Mouse (Mus musculus) liver, embryonic 12.5 days (tissue): ENCODE measurements around the gene Ankdd1a. TPM values are rescaled to one million over a fixed set of nuclear protein-coding genes. Genes with fewer than 3 reads are reported as not detected.

Source experiments
- ATAC-seq: fragments of 200-750 bp; cut with Nextera tagmentation; 2 replicates; pipeline ENCODE4 v1.8.0; 2017; ENCODE audit warnings: moderate number of reproducible peaks, mild to moderate bottlenecking, moderate library complexity
- H3K27ac ChIP-seq: fragments of 300-500 bp; sonication (generic); 2 replicates; pipeline ENCODE4 v1.5.1; 2016; ENCODE audit warnings: mild to moderate bottlenecking
- H3K27me3 ChIP-seq: fragments of 300-500 bp; sonication (generic); replicated peaks from 2 replicates; pipeline ENCODE4 v1.6.1; 2016; ENCODE audit warnings: mild to moderate bottlenecking, moderate library complexity
- H3K36me3 ChIP-seq: fragments of 300-500 bp; sonication (generic); 2 replicates; pipeline ENCODE4 v1.6.1; 2016; ENCODE audit warnings: mild to moderate bottlenecking, moderate library complexity
- H3K4me1 ChIP-seq: fragments of 300-500 bp; sonication (generic); 2 replicates; pipeline ENCODE4 v1.6.1; 2016
- H3K4me2 ChIP-seq: fragments of 300-500 bp; sonication (generic); 2 replicates; pipeline ENCODE4 v1.6.1; 2016; ENCODE audit warnings: mild to moderate bottlenecking, moderate library complexity
- H3K4me3 ChIP-seq: fragments of 300-500 bp; sonication (generic); 2 replicates; pipeline ENCODE4 v1.5.1; 2016; ENCODE audit warnings: mild to moderate bottlenecking, moderate library complexity
- H3K9ac ChIP-seq: fragments of 300-500 bp; sonication (generic); 2 replicates; pipeline ENCODE4 v1.6.1; 2016; ENCODE audit warnings: mild to moderate bottlenecking, moderate library complexity
- H3K9me3 ChIP-seq: fragments of 300-500 bp; sonication (generic); replicated peaks from 2 replicates; pipeline ENCODE4 v1.6.1; 2016; ENCODE audit warnings: mild to moderate bottlenecking, moderate library complexity
- WGBS: fragments of 180-500 bp; shearing (Covaris S2); methylation state at CpG from one replicate; pipeline ENCODE4 v1.1.7; 2016; ENCODE audit not compliant: insufficient replicate concordance; 5-methylcytosine and 5-hydroxymethylcytosine counted together
- polyA plus RNA-seq: library from polyadenylated mRNA; unstranded; fragments of >200 nt; fragmentation: Nextera tagmentation; extraction: Ambion mirVana; gene quantifications from 2 replicates; pipeline ENCODE4 v1.2.1, GENCODE M21; 2016

Gene Ankdd1a
- polyA plus RNA-seq, 1 experiment from 2014 or later: not detected

DNA sequence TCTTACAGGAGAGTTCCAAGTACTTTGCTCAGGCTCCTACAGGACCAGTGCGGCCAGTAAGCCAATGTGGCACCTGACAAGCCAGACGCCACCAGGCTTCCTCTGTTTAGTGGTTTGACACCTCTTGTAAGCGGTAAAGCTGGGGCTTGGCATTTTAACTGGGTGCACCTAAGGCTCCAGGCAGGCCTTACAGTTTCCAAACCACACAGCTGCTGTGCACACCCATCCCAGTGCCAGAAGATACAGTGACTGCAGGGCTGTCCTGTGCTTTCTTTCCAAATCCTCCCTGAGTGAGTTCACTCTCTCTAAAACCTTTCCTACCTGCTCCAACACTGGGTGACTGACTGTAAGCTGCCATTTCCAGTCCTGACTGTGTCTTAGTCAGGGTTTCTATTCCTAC lies 28.5 kb downstream of the Ankdd1a start:
- no peak overlapping the region for H3K9ac ChIP-seq
- WGBS: 74% methylated on average over 3 of the region's 3 CpGs
- 0 out of 2 replicates have a peak, but pooled peaks cover 7% of the 10 kb centered on the region for H3K36me3 ChIP-seq
- no peak overlapping the region for H3K4me2 ChIP-seq
- 0 out of 2 replicates have a peak, but pooled peaks cover 3% of the 10 kb centered on the region for H3K27me3 ChIP-seq
- no peak overlapping the region for H3K4me3 ChIP-seq
- no peaks in the 10 kb centered on the region for H3K9me3 ChIP-seq
- ATAC-seq: no peak
- peaks cover 3% of the 10 kb centered on the region; the same call in 1 of the 2 replicates for H3K4me1 ChIP-seq
- no peak overlapping the region for H3K27ac ChIP-seq

DNA sequence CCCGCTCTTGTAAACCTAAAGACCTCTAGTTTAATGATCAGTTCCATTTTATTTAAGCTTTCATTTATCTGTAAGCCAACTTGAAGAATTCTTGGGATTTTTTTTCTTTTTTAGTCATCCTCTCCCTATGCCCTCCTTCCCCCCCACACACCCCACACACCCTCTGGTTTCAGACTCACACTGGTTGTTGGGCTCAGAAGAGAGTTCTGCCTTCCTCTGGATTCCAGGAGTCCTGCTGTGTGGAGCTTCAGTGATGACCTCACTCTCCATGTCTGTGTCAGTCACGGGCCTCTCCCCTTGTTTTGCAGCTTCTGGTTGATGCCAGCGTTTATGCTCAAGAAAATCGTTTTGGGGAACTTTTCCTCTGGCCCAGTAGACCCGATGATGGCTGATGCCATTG lies 39.9 kb downstream of the Ankdd1a start:
- 67% methylated on average over 5 of the region's 5 CpGs for WGBS
- no peak overlapping the region for H3K4me2 ChIP-seq
- ATAC-seq: no peak
- H3K36me3 ChIP-seq: peaks cover 54% of the 10 kb centered on the region
- H3K4me1 ChIP-seq: no peaks in the 10 kb centered on the region
- no peak overlapping the region for H3K9ac ChIP-seq
- no peaks in the 10 kb centered on the region for H3K27me3 ChIP-seq
- no peak overlapping the region for H3K27ac ChIP-seq
- H3K9me3 ChIP-seq: no peaks in the 10 kb centered on the region
- no peak overlapping the region for H3K4me3 ChIP-seq

DNA sequence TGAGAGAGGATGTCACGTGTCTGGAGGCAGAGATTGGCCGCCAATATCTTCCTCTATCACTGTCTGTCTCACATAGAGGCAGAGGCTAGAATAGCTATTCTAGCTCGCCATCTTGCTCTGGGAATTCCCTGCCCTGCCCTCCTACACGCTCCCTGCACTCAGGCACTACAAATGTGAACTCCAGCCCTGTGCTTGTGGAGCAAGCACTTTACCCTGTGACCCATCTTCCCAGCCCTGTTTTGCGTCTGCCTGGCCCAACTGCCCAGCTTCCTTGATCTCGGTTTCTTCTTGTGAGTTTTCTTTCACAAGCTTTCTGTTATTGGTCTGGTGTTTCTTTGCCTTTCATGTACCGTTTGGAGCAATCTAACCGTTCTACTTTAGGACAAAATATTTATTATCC lies 40.8 kb downstream of the Ankdd1a start:
- Histone ChIP-seq H3K27me3 (no peaks in the 10 kb centered on the region), H3K9ac (no peak overlapping the region), H3K36me3 (peaks cover 45% of the 10 kb centered on the region), H3K4me3 (no peak overlapping the region), H3K4me2 (no peak overlapping the region), H3K27ac (no peak overlapping the region), H3K4me1 (no peaks in the 10 kb centered on the region), H3K9me3 (no peaks in the 10 kb centered on the region)
- no peak for ATAC-seq
- WGBS: 75% methylated on average over 8 of the region's 8 CpGs

DNA sequence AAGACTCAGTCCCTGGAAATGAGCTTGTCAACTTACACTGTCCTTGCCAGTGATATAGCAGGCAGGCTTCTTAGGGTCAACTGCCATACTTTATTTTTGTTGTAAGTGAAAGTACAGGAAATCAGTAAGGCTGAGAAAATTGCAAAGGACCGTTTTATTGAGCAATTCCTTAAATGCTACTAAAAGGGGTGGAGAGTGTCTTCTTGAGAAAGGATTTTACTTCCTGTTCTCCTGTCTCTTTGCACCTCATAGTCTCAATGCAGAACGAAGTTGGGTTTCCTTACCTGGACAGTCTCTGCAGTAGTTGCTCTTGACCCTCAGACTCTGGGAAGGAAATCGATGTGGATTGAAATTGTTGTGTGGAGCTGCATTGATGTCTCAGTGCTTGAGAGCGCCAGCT lies 47.2 kb downstream of the Ankdd1a start:
- Histone ChIP-seq H3K4me2 (no peak overlapping the region), H3K27me3 (no peaks in the 10 kb centered on the region), H3K27ac (no peak overlapping the region), H3K4me3 (no peak overlapping the region), H3K9ac (no peak overlapping the region), H3K4me1 (0 out of 2 replicates have a peak, but pooled peaks cover 7% of the 10 kb centered on the region), H3K9me3 (no peaks in the 10 kb centered on the region), H3K36me3 (peaks cover 16% of the 10 kb centered on the region)
- ATAC-seq: no peak
- WGBS: 81% methylated on average over 4 of the region's 4 CpGs

DNA sequence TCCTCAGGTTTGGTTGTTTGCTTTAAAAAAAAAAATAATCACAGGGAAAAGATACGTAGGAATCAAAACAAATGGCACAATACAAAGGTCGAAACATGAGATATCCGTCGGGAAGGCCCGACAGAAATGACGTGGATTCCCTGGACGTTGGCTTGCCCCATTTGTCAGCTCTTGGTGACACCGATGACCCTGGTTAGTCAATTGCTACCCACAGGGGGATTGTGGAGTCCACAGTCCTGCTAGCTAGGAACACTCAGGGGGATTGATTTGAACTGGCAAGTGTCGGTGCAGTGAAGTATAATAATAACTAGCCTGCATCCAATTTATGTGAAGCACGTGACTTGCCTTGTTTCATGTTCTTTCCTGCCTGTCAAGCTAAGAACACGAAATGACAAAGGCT lies 52.3 kb downstream of the Ankdd1a start:
- no peak overlapping the region for H3K9ac ChIP-seq
- 69% methylated on average over 11 of the region's 11 CpGs for WGBS
- peaks cover 26% of the 10 kb centered on the region for H3K36me3 ChIP-seq
- H3K4me1 ChIP-seq: 0 out of 2 replicates have a peak, but pooled peaks cover 16% of the 10 kb centered on the region
- ATAC-seq: no peak
- H3K27ac ChIP-seq: no peak overlapping the region
- H3K27me3 ChIP-seq: no peaks in the 10 kb centered on the region
- no peaks in the 10 kb centered on the region for H3K9me3 ChIP-seq
- H3K4me2 ChIP-seq: no peak overlapping the region
- no peak overlapping the region for H3K4me3 ChIP-seq

DNA sequence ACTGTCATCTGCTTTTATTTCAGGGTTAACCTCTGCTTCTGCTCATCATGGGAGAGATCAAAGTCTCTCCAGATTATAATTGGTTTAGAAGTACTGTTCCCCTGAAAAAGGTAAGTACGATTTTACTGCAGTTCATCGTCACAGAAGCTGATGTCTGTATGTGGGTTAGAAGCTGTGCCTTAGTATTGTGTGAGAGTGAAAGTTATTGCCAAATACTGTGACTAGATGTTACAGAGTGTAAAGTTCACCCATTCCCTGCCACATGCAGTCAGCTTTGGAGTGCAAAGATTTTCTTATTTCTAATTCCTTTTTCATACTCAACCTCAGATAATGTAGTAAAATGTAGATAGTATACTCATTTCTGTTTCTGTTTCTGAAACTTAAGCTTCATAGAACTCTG lies 54.8 kb downstream of the Ankdd1a start:
- Histone ChIP-seq H3K36me3 (peaks cover 23% of the 10 kb centered on the region), H3K4me3 (no peak overlapping the region), H3K9me3 (no peaks in the 10 kb centered on the region), H3K4me1 (peaks cover 33% of the 10 kb centered on the region), H3K27ac (no peak overlapping the region), H3K4me2 (no peak overlapping the region), H3K27me3 (no peaks in the 10 kb centered on the region), H3K9ac (no peak overlapping the region)
- 93% methylated on average over 2 of the region's 2 CpGs for WGBS
- no peak for ATAC-seq

DNA sequence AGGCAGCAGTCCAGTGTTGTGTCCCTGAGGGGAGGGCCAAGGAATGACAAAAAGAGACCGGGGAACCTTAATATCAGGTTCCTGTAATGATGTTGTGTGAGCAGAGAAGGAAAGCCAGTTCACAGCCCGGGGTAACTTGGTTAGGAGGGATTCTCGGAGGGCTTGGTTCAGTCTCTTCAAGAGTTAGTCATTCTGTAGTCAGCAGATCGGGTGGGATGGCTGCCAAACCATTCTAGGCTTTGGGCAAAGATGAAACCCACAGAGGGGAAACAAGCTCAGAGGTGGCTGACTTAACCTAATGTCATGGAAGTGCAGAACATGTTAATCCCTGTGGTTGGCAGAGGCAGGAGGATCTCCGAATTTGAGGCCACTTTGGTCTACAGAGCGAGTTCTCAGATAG lies 55.8 kb downstream of the Ankdd1a start:
- ATAC-seq: no peak
- 77% methylated on average over 6 of the region's 6 CpGs for WGBS

DNA sequence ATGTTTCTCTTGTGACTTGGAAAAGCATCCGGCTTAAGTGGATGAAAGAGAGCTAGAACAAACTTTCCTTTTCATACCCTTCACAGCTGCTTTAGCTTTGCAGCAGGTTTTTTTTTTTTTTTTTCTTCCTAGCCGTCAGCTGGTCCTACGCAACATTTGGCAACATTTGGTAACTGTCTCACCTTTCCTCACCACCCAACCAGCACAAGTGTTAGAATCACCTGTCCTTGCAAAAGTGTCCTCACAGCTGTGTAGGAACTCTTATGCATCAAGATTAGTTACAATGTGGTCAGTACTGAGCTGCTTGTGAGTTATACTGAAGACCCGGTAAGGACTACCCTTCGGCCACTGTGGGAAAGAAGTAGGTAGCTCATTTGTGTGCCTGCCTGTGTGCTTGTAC lies 57.4 kb downstream of the Ankdd1a start:
- peaks cover 27% of the 10 kb centered on the region for H3K4me1 ChIP-seq
- peaks cover 13% of the 10 kb centered on the region for H3K36me3 ChIP-seq
- H3K9me3 ChIP-seq: no peaks in the 10 kb centered on the region
- H3K4me3 ChIP-seq: no peak overlapping the region
- H3K27ac ChIP-seq: no peak overlapping the region
- H3K27me3 ChIP-seq: no peaks in the 10 kb centered on the region
- no peak overlapping the region for H3K4me2 ChIP-seq
- 90% methylated on average over 5 of the region's 5 CpGs for WGBS
- ATAC-seq: no peak
- no peak overlapping the region for H3K9ac ChIP-seq

More for the DNA sequence above, 55.8 kb downstream of the Ankdd1a start:
- H3K4me3 ChIP-seq: no peak overlapping the region
- no peaks in the 10 kb centered on the region for H3K9me3 ChIP-seq
- no peaks in the 10 kb centered on the region for H3K27me3 ChIP-seq
- no peak overlapping the region for H3K9ac ChIP-seq
- H3K36me3 ChIP-seq: peaks cover 16% of the 10 kb centered on the region
- peaks cover 33% of the 10 kb centered on the region for H3K4me1 ChIP-seq
- no peak overlapping the region for H3K27ac ChIP-seq
- H3K4me2 ChIP-seq: no peak overlapping the region

DNA sequence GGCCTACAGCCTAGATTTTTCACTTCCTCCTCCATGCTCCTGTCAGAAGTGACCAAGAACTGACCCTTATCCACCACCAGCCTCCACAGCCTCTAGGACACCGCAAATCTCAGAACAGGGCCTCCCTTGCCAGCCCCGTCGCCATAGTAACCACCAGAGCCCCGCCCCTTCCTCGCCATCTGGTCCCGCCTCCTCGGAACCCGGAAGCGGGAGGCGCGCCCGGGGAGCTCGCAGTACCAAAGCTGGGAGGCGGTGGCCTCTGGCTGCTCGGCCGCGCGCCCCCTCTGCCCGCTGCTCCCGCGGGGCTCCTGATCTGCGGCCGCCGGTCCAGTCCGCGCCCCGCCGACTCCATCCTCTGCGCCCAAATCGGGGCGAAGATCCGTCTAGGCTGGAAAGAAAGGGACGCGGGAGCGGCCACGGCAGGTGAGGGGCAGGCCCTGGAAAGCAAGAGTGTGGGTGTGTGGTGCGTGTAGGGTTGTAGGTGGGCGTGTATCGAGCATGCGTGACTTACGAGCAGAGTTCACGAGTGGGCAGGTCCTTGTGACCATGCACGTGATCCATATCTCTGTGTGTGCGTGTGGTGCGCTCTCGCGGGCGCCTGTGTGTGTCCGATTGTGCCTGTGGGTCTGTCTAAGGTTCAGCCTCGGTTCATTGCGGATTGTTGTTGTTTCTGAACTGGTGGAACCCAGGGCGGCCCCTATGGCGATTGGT lies 59.1 kb downstream of the Ankdd1a start, which contains the start of gene Spg21:
Gene Spg21, plus strand, starts transcription at position 216 of the 711 bp plus-strand sequence.
- peak; percentile 91 for ATAC-seq
- H3K36me3 ChIP-seq: peaks cover 8% of the 10 kb centered on the region
- WGBS: under 1% methylated on average over 53 of the region's 53 CpGs
- H3K4me3 ChIP-seq: peak within 1 kb of the TSS; percentile 79
- H3K27ac ChIP-seq: peak within 1 kb of the TSS; percentile 75
- no peaks in the 10 kb centered on the region for H3K27me3 ChIP-seq
- H3K9me3 ChIP-seq: no peaks in the 10 kb centered on the region
- H3K9ac ChIP-seq: peak within 1 kb of the TSS; percentile 82
- peak within 1 kb of the TSS; percentile 90 for H3K4me2 ChIP-seq
- H3K4me1 ChIP-seq: peaks cover 27% of the 10 kb centered on the region

DNA sequence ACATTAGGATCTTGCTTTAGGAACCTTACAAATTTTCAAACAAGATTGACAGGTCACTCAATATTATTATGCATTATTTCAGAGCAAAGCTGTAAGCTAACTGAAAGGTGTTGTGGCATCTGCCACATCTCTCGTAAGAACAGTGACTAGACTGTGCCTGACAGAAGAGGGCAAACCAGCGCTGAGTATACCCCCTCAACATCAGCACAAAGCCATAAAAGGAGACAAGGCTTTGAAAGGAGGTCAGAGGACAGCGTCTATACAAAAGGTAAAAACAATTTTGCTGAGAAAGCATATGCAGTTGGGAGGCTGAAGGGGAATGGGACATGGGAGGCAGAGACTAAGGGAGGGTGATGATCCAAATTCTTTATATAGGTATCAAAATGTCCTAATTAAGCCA lies 59.8 kb downstream of the Ankdd1a start:
- H3K9ac ChIP-seq: no peak overlapping the region
- no peak overlapping the region for H3K4me3 ChIP-seq
- ATAC-seq: no peak
- WGBS: 65% methylated on average over 3 of the region's 3 CpGs
- peaks cover under 1% of the 10 kb centered on the region; the same call in 1 of the 2 replicates for H3K36me3 ChIP-seq
- H3K27me3 ChIP-seq: no peaks in the 10 kb centered on the region
- peaks cover 27% of the 10 kb centered on the region for H3K4me1 ChIP-seq
- no peaks in the 10 kb centered on the region for H3K9me3 ChIP-seq
- no peak overlapping the region for H3K27ac ChIP-seq
- H3K4me2 ChIP-seq: peak overlapping the region; percentile 90

DNA sequence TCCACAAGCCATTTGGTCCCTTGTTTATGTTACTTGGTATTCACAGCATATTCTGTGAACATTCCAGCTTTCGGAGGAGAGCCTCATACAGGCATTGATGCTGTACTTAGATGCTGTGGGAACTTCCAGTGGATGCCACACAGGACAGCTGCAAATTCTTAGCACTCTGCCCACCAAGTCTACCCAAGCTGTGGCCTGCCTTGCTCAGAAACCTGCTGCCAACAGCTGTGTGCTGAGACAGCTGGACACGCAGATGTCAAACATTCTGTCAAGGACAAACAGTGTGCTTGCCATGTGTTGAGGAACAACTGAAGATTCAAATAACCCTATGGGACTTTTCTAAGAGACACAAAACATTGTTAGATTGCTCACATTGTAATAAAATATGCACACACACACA lies 61.0 kb downstream of the Ankdd1a start:
- H3K36me3 ChIP-seq: no peaks in the 10 kb centered on the region
- 76% methylated on average over 2 of the region's 2 CpGs for WGBS

DNA sequence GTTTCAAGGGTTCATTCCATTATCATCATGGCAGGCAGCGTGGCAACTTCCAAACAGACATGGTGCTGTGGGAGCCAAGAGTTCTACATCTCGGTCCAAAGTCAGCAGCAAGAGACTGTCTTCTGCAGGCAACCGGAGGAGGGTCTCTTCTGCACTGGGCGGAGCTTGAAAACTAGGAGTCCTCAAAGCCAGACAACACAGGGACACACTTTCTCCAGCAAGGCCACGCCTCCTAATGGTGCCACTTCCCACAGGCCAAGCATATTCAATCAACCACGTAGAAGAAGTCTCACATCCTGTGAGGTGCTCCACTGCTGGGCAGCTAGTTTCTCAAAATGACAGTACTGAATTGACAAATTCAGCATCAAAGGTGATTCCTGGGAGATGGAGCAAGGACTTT lies 72.0 kb downstream of the Ankdd1a start:
- Histone ChIP-seq H3K4me1 (no peaks in the 10 kb centered on the region), H3K4me2 (no peak overlapping the region), H3K9ac (no peak overlapping the region), H3K27me3 (no peaks in the 10 kb centered on the region), H3K36me3 (peaks cover 77% of the 10 kb centered on the region), H3K9me3 (no peaks in the 10 kb centered on the region), H3K27ac (no peak overlapping the region), H3K4me3 (no peak overlapping the region)
- no peak for ATAC-seq
- WGBS: 84% methylated on average over 6 of the region's 6 CpGs

More for the DNA sequence above, 61.0 kb downstream of the Ankdd1a start:
- no peaks in the 10 kb centered on the region for H3K27me3 ChIP-seq
- H3K9ac ChIP-seq: no peak overlapping the region
- H3K4me1 ChIP-seq: peaks cover 20% of the 10 kb centered on the region
- no peak for ATAC-seq
- H3K27ac ChIP-seq: no peak overlapping the region
- H3K9me3 ChIP-seq: no peaks in the 10 kb centered on the region
- H3K4me2 ChIP-seq: no peak overlapping the region
- H3K4me3 ChIP-seq: no peak overlapping the region
